Mouse (Mus musculus) midbrain, embryonic 10.5 days (tissue): ENCODE measurements around the gene Lypd8. TPM values are rescaled to one million over a fixed set of nuclear protein-coding genes. Genes with fewer than 3 reads are reported as not detected.

Experiments
- DNase-seq: peaks from one replicate; pipeline ENCODE4 v3.0.0-alpha.2; 2017; ENCODE audit warnings: low spot score
- H3K27ac ChIP-seq: fragments of 300-500 bp; sonication (generic); replicated peaks from 2 replicates; pipeline ENCODE4 v1.5.1; 2016; ENCODE audit warnings: mild to moderate bottlenecking
- H3K27me3 ChIP-seq: fragments of 300-500 bp; sonication (generic); 2 replicates; pipeline ENCODE4 v1.6.1; 2016; ENCODE audit warnings: low read depth, mild to moderate bottlenecking; ENCODE audit not compliant: poor library complexity, severe bottlenecking
- H3K36me3 ChIP-seq: fragments of 300-500 bp; sonication (generic); 2 replicates; pipeline ENCODE4 v1.6.1; 2016; ENCODE audit warnings: mild to moderate bottlenecking, moderate library complexity
- H3K4me1 ChIP-seq: fragments of 300-500 bp; sonication (generic); 2 replicates; pipeline ENCODE4 v1.6.1; 2016
- H3K4me3 ChIP-seq: fragments of 300-500 bp; sonication (generic); 2 replicates; pipeline ENCODE4 v1.5.1; 2016; ENCODE audit warnings: mild to moderate bottlenecking, moderate library complexity
- H3K9me3 ChIP-seq: fragments of 300-500 bp; sonication (generic); replicated peaks from 2 replicates; pipeline ENCODE4 v1.6.1; 2016; ENCODE audit warnings: mild to moderate bottlenecking
- WGBS: fragments of 180-500 bp; shearing (Covaris S2); methylation state at CpG from one replicate; pipeline ENCODE4 v1.1.7; 2016; 5-methylcytosine and 5-hydroxymethylcytosine counted together
- polyA plus RNA-seq: library from polyadenylated mRNA; unstranded; fragments of >200 nt; fragmentation: Nextera tagmentation; extraction: Ambion mirVana; gene quantifications from 2 replicates; pipeline ENCODE4 v1.2.1, GENCODE M21; 2016

Gene Lypd8
- polyA plus RNA-seq, 1 experiment from 2014 or later: not detected

- peaks cover 5% of the 10 kb centered on the region for H3K4me1 ChIP-seq
- H3K9me3 ChIP-seq: no peaks in the 10 kb centered on the region
- DNase-seq: no peak
- WGBS: 82% methylated on average over 3 of the region's 3 CpGs
- no peak overlapping the region for H3K4me3 ChIP-seq
- no peaks in the 10 kb centered on the region for H3K36me3 ChIP-seq
- no peak overlapping the region for H3K27ac ChIP-seq
- H3K27me3 ChIP-seq: no peaks in the 10 kb centered on the region
Measured at GRCm38 (mm10) chr11:58418336-58418735, 39.5 kb downstream of the Lypd8 start.

GRCm38 (mm10) chr11:58420815-58421214 is 42.0 kb downstream of the Lypd8 start, which contains the start of gene 1810065E05Rik:
Gene 1810065E05Rik (plus strand): TSS chr11:58421111.
- Histone ChIP-seq H3K9me3 (no peaks in the 10 kb centered on the region), H3K36me3 (no peaks in the 10 kb centered on the region), H3K4me1 (peaks cover 5% of the 10 kb centered on the region), H3K4me3 (no peak within 1 kb of the TSS), H3K27ac (no peak within 1 kb of the TSS), H3K27me3 (no peaks in the 10 kb centered on the region)
- no peak for DNase-seq
- 84% methylated on average over 1 of the region's 1 CpGs for WGBS

- WGBS: 84% methylated on average over 3 of the region's 3 CpGs
Measured at GRCm38 (mm10) chr11:58432259-58432658, 53.4 kb downstream of the Lypd8 start, which contains the start of gene Gm12253. Gene Gm12253 (plus strand): TSS chr11:58432559.

GRCm38 (mm10) chr11:58437866-58438265 is 59.0 kb downstream of the Lypd8 start:
- Histone ChIP-seq H3K36me3 (no peaks in the 10 kb centered on the region), H3K27ac (no peak overlapping the region), H3K4me1 (no peaks in the 10 kb centered on the region), H3K4me3 (no peak overlapping the region), H3K9me3 (no peaks in the 10 kb centered on the region), H3K27me3 (no peaks in the 10 kb centered on the region)
- DNase-seq: no peak
- 71% methylated on average over 5 of the region's 5 CpGs for WGBS

More at GRCm38 (mm10) chr11:58432259-58432658, 53.4 kb downstream of the Lypd8 start, which contains the start of gene Gm12253:
- H3K27ac ChIP-seq: no peak within 1 kb of the TSS
- no peak for DNase-seq
- H3K4me3 ChIP-seq: no peak within 1 kb of the TSS
- no peaks in the 10 kb centered on the region for H3K36me3 ChIP-seq
- H3K9me3 ChIP-seq: no peaks in the 10 kb centered on the region
- H3K4me1 ChIP-seq: no peaks in the 10 kb centered on the region
- H3K27me3 ChIP-seq: no peaks in the 10 kb centered on the region

Other genes starting within 250 kb of the Lypd8 start
- gene Gemin5, start 210.5 kb upstream of the Lypd8 start, polyA plus RNA-seq: 27.1 and 31.4 TPM in 2 replicates
- 141 and 142 TPM in 2 replicates for gene Mrpl22, start 207.4 kb upstream of the Lypd8 start, polyA plus RNA-seq
- 1.0 and 2.0 TPM in 2 replicates for gene Igtp, start 179.5 kb upstream of the Lypd8 start, polyA plus RNA-seq
- 0.56 and 0.57 TPM in 2 replicates for gene Irgm2, start 179.4 kb upstream of the Lypd8 start, polyA plus RNA-seq
- not detected in 2 replicates for gene 4930438A08Rik, start 104.2 kb upstream of the Lypd8 start, polyA plus RNA-seq
- gene Zfp692, start 72.0 kb upstream of the Lypd8 start, polyA plus RNA-seq: 25.9 and 26.8 TPM in 2 replicates
- 25.1 and 29.2 TPM in 2 replicates for gene Zfp672, start 48.7 kb upstream of the Lypd8 start, polyA plus RNA-seq
- 46.3 and 53.4 TPM in 2 replicates for gene Sh3bp5l, start 48.3 kb upstream of the Lypd8 start, polyA plus RNA-seq
- not detected in 2 replicates for gene 1810065E05Rik, start 42.1 kb downstream of the Lypd8 start, polyA plus RNA-seq
- not detected in 2 replicates for gene Gm12253, start 53.5 kb downstream of the Lypd8 start, polyA plus RNA-seq
- gene Lypd9, start 73.9 kb downstream of the Lypd8 start, polyA plus RNA-seq: not detected in 2 replicates
- not detected in 2 replicates for gene Olfr30, start 83.2 kb downstream of the Lypd8 start, polyA plus RNA-seq
- gene Olfr332, start 113.5 kb downstream of the Lypd8 start, polyA plus RNA-seq: not detected in 2 replicates
- not detected in 2 replicates for gene Olfr331, start 123.5 kb downstream of the Lypd8 start, polyA plus RNA-seq
- not detected in 2 replicates for gene Olfr330, start 155.8 kb downstream of the Lypd8 start, polyA plus RNA-seq
- gene Olfr329-ps, start 167.4 kb downstream of the Lypd8 start, polyA plus RNA-seq: not detected in 2 replicates
- 0.06 TPM in 1 of 2 replicates, not detected in the other for gene Olfr328, start 176.6 kb downstream of the Lypd8 start, polyA plus RNA-seq
- not detected in 2 replicates for gene Olfr224, start 191.5 kb downstream of the Lypd8 start, polyA plus RNA-seq
- gene Olfr325, start 198.7 kb downstream of the Lypd8 start, polyA plus RNA-seq: not detected in 2 replicates
- not detected in 2 replicates for gene Olfr324, start 216.1 kb downstream of the Lypd8 start, polyA plus RNA-seq
- not detected in 2 replicates for gene 2210407C18Rik, start 237.0 kb downstream of the Lypd8 start, polyA plus RNA-seq